Mouse (Mus musculus) left cerebral cortex, adult 6 months (tissue): ENCODE data around the gene Gm5039. TPM values are rescaled to one million over a fixed set of nuclear protein-coding genes. Genes with fewer than 3 reads are reported as not detected.

Experiments
- long read RNA-seq, 2 experiments: library from polyadenylated mRNA; unstranded; transcript quantifications; one replicate each; pipeline ENCODE4 v2.0.0; 2019 to 2020
- polyA plus RNA-seq: library from polyadenylated mRNA; unstranded; fragments of <200 nt; fragmentation: Nextera tagmentation; gene quantifications from 2 replicates; pipeline ENCODE4 v1.2.3, GENCODE M21; 2021

Gene Gm5039
- not detected in 2 replicates for polyA plus RNA-seq
- long read RNA-seq, experiment 1, result 0 reads
- long read RNA-seq, experiment 2, result 0 reads

DNA sequence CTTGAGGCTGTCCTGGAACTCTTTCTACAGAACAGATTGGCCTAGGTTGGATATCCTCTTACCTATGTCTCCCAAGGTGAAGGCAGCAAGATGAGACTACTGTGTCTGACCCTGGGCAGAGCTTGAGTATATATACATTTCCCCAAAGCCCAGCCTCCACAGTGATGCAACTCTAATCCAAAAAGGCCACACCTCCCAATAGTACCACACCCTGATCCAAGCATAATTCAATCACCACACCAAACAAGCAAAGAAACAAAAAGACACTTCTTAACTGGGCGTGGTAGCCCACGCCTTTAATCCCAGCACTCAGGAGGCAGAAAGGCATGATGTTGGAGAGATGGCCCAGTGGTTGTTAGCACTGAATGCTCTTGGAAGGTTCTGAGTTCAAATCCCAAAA lies at the start of gene Gm5039:
TSS of gene Gm5039 (minus strand) at position 101 of the 400 bp plus-strand sequence.

DNA sequence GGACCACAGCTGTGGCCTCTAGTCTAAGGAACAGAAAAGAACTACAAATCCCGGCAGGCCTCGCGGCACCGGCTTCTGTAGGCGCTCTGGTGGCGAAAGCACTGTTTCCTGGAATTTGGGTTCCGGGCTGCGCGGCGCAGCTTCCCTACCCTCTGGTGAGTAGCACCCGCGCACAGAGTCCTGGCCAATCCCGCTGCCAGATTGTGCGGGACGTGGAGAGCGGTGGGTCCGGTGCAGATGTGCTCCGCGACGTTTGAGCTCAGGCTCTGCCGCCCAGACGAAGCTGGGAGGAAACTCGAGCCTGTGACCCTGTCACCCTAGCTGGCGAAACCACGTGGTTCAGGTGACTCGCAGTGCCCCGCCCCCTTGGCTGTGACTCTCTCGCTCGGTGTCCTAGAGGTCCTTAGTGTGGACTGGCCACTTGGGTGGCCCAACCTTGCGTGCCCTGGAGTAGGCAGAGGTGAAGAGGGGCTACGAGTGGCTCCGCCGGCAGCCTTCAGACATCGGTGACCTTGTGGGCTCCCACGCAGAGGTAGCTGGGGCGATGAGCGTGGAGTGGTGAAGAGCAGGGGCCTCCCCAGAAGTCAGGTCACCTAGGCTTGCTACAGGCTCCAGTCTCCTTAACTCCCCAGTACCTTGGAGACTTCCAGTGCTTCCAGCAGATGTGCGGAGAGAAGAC lies 36.8 kb upstream of the Gm5039 start, which contains the start of gene Adck1:
TSS of gene Adck1 (plus strand) at position 114 of the 679 bp plus-strand sequence.

DNA sequence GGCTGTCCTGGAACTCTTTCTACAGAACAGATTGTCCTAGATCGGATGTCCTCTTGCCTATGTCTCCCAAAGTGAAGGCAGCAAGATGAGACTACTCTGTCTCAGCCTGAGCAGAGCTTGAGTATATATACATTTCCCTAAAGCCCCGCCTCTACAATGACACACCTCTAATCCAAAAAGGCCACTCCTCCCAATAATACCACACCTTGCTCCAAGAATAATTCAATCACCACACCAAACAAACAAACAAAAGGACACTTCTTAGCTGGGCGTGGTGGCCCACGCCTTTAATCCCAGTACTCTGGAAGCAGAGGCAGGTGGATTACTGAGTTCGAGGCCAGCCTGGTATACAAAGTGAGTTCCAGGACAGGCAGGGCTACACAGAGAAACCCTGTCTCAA lies 49.4 kb downstream of the Gm5039 start, which contains the start of gene Gm5662:
TSS of gene Gm5662 (minus strand) at position 101 of the 400 bp plus-strand sequence.

Other genes with a start within 250 kb of the Gm5039 start
- not detected in 2 replicates for gene Gm16368, start 240.3 kb downstream of the Gm5039 start, polyA plus RNA-seq
- not detected in 2 replicates for gene Gm10436, start 141.9 kb downstream of the Gm5039 start, polyA plus RNA-seq
- not detected in 2 replicates for gene Gm8332, start 73.9 kb downstream of the Gm5039 start, polyA plus RNA-seq
- not detected in 2 replicates for gene Gm5662, start 49.5 kb downstream of the Gm5039 start, polyA plus RNA-seq
- 35.2 and 39.0 TPM in 2 replicates for gene Adck1, start 36.5 kb upstream of the Gm5039 start, polyA plus RNA-seq